In the genomic region with DNA sequence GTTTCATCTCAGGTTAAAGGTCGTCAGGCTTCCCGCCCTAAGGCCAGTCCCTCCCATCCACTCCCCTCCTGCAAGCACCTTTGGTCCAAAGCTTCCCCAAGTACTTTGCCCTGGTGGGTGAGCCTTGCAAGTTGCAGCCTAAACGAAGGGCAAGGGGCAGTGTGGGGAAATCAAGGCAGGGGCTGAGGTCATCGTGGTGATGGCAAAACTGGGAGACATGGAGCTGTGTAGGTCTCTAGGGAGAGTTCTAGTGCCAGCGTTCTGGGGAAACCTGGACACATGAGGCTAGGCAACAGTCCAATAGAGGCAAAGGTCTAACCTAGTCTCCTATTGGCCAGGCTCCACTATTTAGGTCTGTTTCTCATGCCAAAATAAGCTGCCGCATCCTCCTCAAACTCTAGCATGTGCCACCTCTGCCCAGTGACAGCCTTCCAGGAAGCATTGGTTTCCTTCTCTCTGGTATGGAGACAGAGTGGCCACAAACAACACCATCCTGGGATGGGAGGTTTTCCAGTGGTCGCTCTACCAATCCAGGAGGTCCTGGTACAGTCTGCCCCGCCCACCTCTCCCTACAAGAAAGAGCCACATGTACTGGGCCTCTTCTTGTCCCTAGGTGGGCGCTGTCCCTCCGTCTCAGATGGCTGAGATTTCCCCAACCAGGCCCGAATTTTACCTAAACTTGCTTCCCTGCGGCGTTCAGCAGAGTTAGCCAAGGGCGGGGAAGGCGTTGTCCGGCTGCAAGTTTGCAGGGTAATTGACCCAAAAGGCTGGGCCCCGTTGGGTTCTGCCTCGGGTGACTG, we compare ENCODE assay signal across 8 mouse cellular contexts. TPM values are rescaled to one million over a fixed set of nuclear protein-coding genes. Genes with fewer than 3 reads are reported as not detected.
DNase-seq lines count a peak whose midpoint lies in the region; ATAC-seq and TF ChIP-seq lines count a peak whose summit lies in the region.

No protein-coding gene starts in this region.

- peak; percentile 55; the same call in 1 of the 2 replicates for ATAC-seq in forebrain, embryonic 11.5 days (replicated peaks; ENCODE audit: low FRiP score)

- 23% methylated on average over 18 of the region's 18 CpGs for WGBS in forebrain, embryonic 11.5 days

- no peaks in the 10 kb centered on the region for H3K9me3 ChIP-seq in ES-Bruce4 (replicated peaks; ENCODE audit: control insufficient read depth, insufficient read depth, low read length, poor library complexity, severe bottlenecking)
- no peaks in the 10 kb centered on the region; the same call in 1 of the 2 replicates for H3K9me3 ChIP-seq in forebrain, embryonic 11.5 days (ENCODE audit: control insufficient read depth, low read length)

- TF ChIP-seq CTCF in ES-Bruce4 (IDR thresholded peaks at IDR 0.05; ENCODE audit: low read depth, low read length) = no peak

- no peak for TF ChIP-seq EP300 in ES-Bruce4 (IDR thresholded peaks at IDR 0.05; ENCODE audit: insufficient read depth, low read depth, low read length)

- H3K9ac ChIP-seq in ES-Bruce4 (ENCODE audit: low read depth, poor library complexity, severe bottlenecking) = peak overlapping the region; percentile 79
- peak overlapping the region; percentile 76 for H3K9ac ChIP-seq in forebrain, embryonic 11.5 days (ENCODE audit: low read length)

- peak overlapping the region; percentile 65 for H3K4me2 ChIP-seq in forebrain, embryonic 11.5 days (ENCODE audit: low read depth, low read length, severe bottlenecking)

- DNase-seq in cerebellum, postnatal 10 days = peak; percentile 53 to 59
- no peak for DNase-seq in cerebellum, postnatal 36 days
- DNase-seq in forebrain, embryonic 11.5 days (ENCODE audit: low spot score) = no peak
- peak; percentile 81 for DNase-seq in kidney, adult 9 months
- DNase-seq in lung, postnatal 36 days = peak; percentile 63
- DNase-seq in ovary, postnatal 36 days (ENCODE audit: low spot score) = no peak
- DNase-seq in thymus, adult 18-20 months = no peak

- TF ChIP-seq POLR2A in ES-Bruce4 (IDR thresholded peaks at IDR 0.05; ENCODE audit: insufficient read depth, low read length) = no peak

- H3K36me3 ChIP-seq in ES-Bruce4 (ENCODE audit: control insufficient read depth, insufficient read depth, low read length, poor library complexity, severe bottlenecking) = no peaks in the 10 kb centered on the region
- no peaks in the 10 kb centered on the region; the same call in 1 of the 2 replicates for H3K36me3 ChIP-seq in forebrain, embryonic 11.5 days (ENCODE audit: control insufficient read depth, insufficient read depth, low read length)

- no peak overlapping the region for H3K27ac ChIP-seq in ES-Bruce4 (ENCODE audit: insufficient read depth, low read length)
- no peak overlapping the region for H3K27ac ChIP-seq in forebrain, embryonic 11.5 days (ENCODE audit: low read depth, low read length)

- H3K27me3 ChIP-seq in ES-Bruce4 (ENCODE audit: control insufficient read depth, insufficient read depth, low read length, poor library complexity, severe bottlenecking) = no peaks in the 10 kb centered on the region
- H3K27me3 ChIP-seq in forebrain, embryonic 11.5 days (ENCODE audit: control insufficient read depth, insufficient read depth, low read length) = no peaks in the 10 kb centered on the region

- H3K4me3 ChIP-seq in ES-Bruce4 (ENCODE audit: low read depth, low read length) = peak overlapping the region; percentile 88
- H3K4me3 ChIP-seq in forebrain, embryonic 11.5 days (ENCODE audit: low read depth, low read length) = peak overlapping the region; percentile 87

- H3K4me1 ChIP-seq in ES-Bruce4 (ENCODE audit: control insufficient read depth, insufficient read depth, low read length) = peaks cover 2% of the 10 kb centered on the region
- no peaks in the 10 kb centered on the region for H3K4me1 ChIP-seq in forebrain, embryonic 11.5 days (replicated peaks; ENCODE audit: control insufficient read depth, insufficient read depth, low read length)

RNA-seq across cellular contexts. Expression of a gene that starts 1.1 kb away (rescaled TPM):
- polyA plus RNA-seq in ES-Bruce4 (2011; ENCODE audit: insufficient read depth, insufficient read length, low read depth, missing spikeins) = 63.7 and 69.8 TPM in 2 replicates
- 46.1 and 49.0 TPM in 2 replicates for polyA plus RNA-seq in forebrain, embryonic 11.5 days (2014; fragmentation: Nextera tagmentation; extraction: Ambion mirVana)

RNA-seq across cellular contexts. Expression of a gene that starts 35.0 kb away (rescaled TPM):
- polyA plus RNA-seq in ES-Bruce4 (2011; ENCODE audit: insufficient read depth, insufficient read length, low read depth, missing spikeins) = 0.42 and 0.94 TPM in 2 replicates
- polyA plus RNA-seq in forebrain, embryonic 11.5 days (2014; fragmentation: Nextera tagmentation; extraction: Ambion mirVana) = not detected in 2 replicates

RNA-seq across cellular contexts. Expression of a gene that starts 35.1 kb away (rescaled TPM):
- 377 and 424 TPM in 2 replicates for polyA plus RNA-seq in ES-Bruce4 (2011; ENCODE audit: insufficient read depth, insufficient read length, low read depth, missing spikeins)
- polyA plus RNA-seq in forebrain, embryonic 11.5 days (2014; fragmentation: Nextera tagmentation; extraction: Ambion mirVana) = 526 and 536 TPM in 2 replicates

Comparison
In these comparisons a context has a peak if more than half of its experiments do, and no peak if none do; other contexts are left out.
1. DNase-seq: peak in cerebellum, postnatal 10 days (2 of 2), kidney, adult 9 months (single experiment) and lung, postnatal 36 days (single experiment); none in cerebellum, postnatal 36 days (0 of 2), forebrain, embryonic 11.5 days (single experiment), ovary, postnatal 36 days (single experiment) and thymus, adult 18-20 months (0 of 2).